12 mouse cellular contexts compared by ENCODE assay signal in the genomic region with DNA sequence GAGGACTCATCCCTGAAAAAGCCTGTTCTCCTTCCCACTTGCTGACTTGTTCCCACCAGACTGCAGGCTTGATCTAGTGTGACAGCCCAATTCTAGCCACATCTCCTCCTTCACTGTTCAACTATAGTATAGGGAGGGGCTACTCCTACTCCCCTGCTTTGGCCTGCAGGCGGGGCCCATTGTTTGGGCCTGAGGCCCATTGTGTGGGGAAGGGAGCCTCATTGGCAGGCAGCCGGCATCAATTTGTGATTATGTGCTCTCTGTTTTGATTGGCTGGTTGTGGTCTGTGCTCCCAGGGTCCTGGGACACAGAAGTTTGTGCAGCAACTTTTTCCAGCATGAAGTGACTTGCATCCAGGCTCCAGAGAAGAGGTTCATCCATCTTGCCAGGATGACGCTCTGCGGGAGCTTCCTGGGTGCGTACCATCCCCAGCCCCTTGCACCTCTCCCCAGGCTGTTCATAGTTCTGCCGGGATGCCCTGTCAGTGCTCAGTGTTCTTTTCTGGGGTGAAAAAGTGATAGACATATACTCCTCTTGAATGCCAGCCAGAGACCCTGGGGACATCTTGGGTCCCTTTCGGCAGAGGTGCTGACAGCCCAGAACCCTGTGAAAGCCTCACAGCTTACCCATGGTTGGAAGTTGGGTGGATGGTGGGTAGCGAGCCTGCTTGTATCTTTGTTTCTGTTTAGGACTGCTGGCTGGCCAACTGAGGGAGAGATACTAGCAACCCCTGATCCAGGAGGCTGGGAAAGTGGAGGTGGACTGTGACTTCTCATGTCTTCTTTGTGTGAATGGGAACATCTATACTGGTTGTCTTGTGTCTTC. TPM values are rescaled to one million over a fixed set of nuclear protein-coding genes. Genes with fewer than 3 reads are reported as not detected.
DNase-seq lines count a peak whose midpoint lies in the region; ATAC-seq lines count a peak whose summit lies in the region.
"Had no signal": no experiment of that assay in that cellular context is flagged by ENCODE, and none has a peak within 500 bp of the region (broad histone marks: within the 10 kb centered on the region; RNA-seq: fewer than 3 reads in every experiment).

A gene (plus strand): TSS at position 327 of the 825 bp plus-strand sequence.

- H3K27ac ChIP-seq in limb, embryonic 15.5 days = no peak within 1 kb of the TSS
- H3K27ac ChIP-seq in limb, embryonic 10.5 days = no peak within 1 kb of the TSS
- H3K27ac ChIP-seq in forebrain, embryonic 14.5 days (ENCODE audit: low read depth, low read length) = peak within 1 kb of the TSS; percentile 89

- H3K9me3 ChIP-seq in limb, embryonic 15.5 days = no peaks in the 10 kb centered on the region
- H3K9me3 ChIP-seq in limb, embryonic 10.5 days (replicated peaks) = no peaks in the 10 kb centered on the region
- no peaks in the 10 kb centered on the region for H3K9me3 ChIP-seq in forebrain, embryonic 14.5 days (replicated peaks; ENCODE audit: control insufficient read depth, low read length)
- H3K9me3 ChIP-seq: G1E had no signal

- intact Hi-C loops in left cerebral cortex, postnatal 36 days (cut with DNase I) = no loop called here

- WGBS in limb, embryonic 15.5 days = 49% methylated on average over 8 of the region's 8 CpGs
- 56% methylated on average over 8 of the region's 8 CpGs for WGBS in limb, embryonic 10.5 days
- WGBS in forebrain, embryonic 14.5 days = 5% methylated on average over 8 of the region's 8 CpGs

- H3K4me3 ChIP-seq in limb, embryonic 15.5 days = no peak within 1 kb of the TSS
- H3K4me3 ChIP-seq in limb, embryonic 10.5 days = no peak within 1 kb of the TSS
- peak within 1 kb of the TSS; percentile 44 for H3K4me3 ChIP-seq in forebrain, embryonic 14.5 days (ENCODE audit: low read depth, low read length)

- no peaks in the 10 kb centered on the region; the same call in 1 of the 2 replicates for H3K4me1 ChIP-seq in limb, embryonic 15.5 days
- H3K4me1 ChIP-seq in limb, embryonic 10.5 days = peaks cover 10% of the 10 kb centered on the region; the same call in 1 of the 2 replicates
- H3K4me1 ChIP-seq in forebrain, embryonic 14.5 days (ENCODE audit: control insufficient read depth, insufficient read depth, low read length) = peaks cover 49% of the 10 kb centered on the region

- peak; percentile 24; the same call in 1 of the 2 replicates for ATAC-seq in limb, embryonic 15.5 days (ENCODE audit: insufficient number of reproducible peaks, low FRiP score, low TSS enrichment, low read depth)
- peak; percentile 56 for ATAC-seq in forebrain, embryonic 14.5 days
- ATAC-seq: intestine, postnatal 0 days had no signal

- H3K4me2 ChIP-seq in limb, embryonic 15.5 days = no peak within 1 kb of the TSS
- H3K4me2 ChIP-seq in forebrain, embryonic 14.5 days (ENCODE audit: low read length) = peak within 1 kb of the TSS; percentile 70

- no peak for DNase-seq in limb, embryonic 10.5 days (ENCODE audit: low spot score)
- peak; percentile 91 for DNase-seq in forebrain, embryonic 14.5 days (ENCODE audit: low spot score)
- DNase-seq in left cerebral cortex, postnatal 36 days (ENCODE audit: low spot score in 2 of 2) = no peak
- DNase-seq in yolk sac, embryonic 10.5 days (ENCODE audit: low spot score) = peak; percentile 1
- no peak for DNase-seq in urinary bladder, postnatal 10 days (ENCODE audit: low spot score)
- no peak for DNase-seq in cerebellum, postnatal 25 days
- DNase-seq in cerebellum, postnatal 36 days = no peak
- DNase-seq: gastrocnemius, postnatal 14 days; lung, postnatal 10 days had no signal

- 0 out of 2 replicates have a peak, but pooled peaks cover 10% of the 10 kb centered on the region for H3K27me3 ChIP-seq in limb, embryonic 15.5 days
- peaks cover 12% of the 10 kb centered on the region; the same call in 1 of the 2 replicates for H3K27me3 ChIP-seq in limb, embryonic 10.5 days (ENCODE audit: low read depth, poor library complexity, severe bottlenecking)
- H3K27me3 ChIP-seq in forebrain, embryonic 14.5 days (replicated peaks; ENCODE audit: control insufficient read depth, insufficient read depth, low read length) = no peaks in the 10 kb centered on the region

- H3K36me3 ChIP-seq in limb, embryonic 15.5 days = no peaks in the 10 kb centered on the region
- no peaks in the 10 kb centered on the region for H3K36me3 ChIP-seq in limb, embryonic 10.5 days
- H3K36me3 ChIP-seq in forebrain, embryonic 14.5 days (ENCODE audit: control insufficient read depth, insufficient read depth, low read length) = no peaks in the 10 kb centered on the region
- H3K36me3 ChIP-seq: G1E had no signal

- no peak within 1 kb of the TSS for H3K9ac ChIP-seq in limb, embryonic 15.5 days
- H3K9ac ChIP-seq in forebrain, embryonic 14.5 days (ENCODE audit: low read length) = peak within 1 kb of the TSS; percentile 52

RNA-seq across cellular contexts. Expression of the gene that starts here (rescaled TPM):
- not detected in 2 replicates for polyA plus RNA-seq in limb, embryonic 15.5 days (2015; fragmentation: Nextera tagmentation; extraction: Ambion mirVana)
- 0.18 TPM in 1 of 2 replicates, not detected in the other for polyA plus RNA-seq in limb, embryonic 10.5 days (2016; fragmentation: Nextera tagmentation; extraction: Ambion mirVana)
- polyA plus RNA-seq in forebrain, embryonic 14.5 days (2014; fragmentation: Nextera tagmentation; extraction: Ambion mirVana) = 22.3 and 23.5 TPM in 2 replicates
- 10 to 100 TPM; 11.7 to 29.5 TPM for total RNA-seq in left cerebral cortex, postnatal 36 days (2021)
- total RNA-seq: gastrocnemius, postnatal 14 days had no signal
- polyA plus RNA-seq: G1E had no signal

Comparison
In these comparisons a context has a peak if more than half of its experiments do, and no peak if none do; other contexts are left out.
1. RNA of the gene that starts here (polyA plus RNA-seq): 22.3 to 23.5 TPM in forebrain, embryonic 14.5 days; not detected in limb, embryonic 15.5 days and 0.18 TPM in limb, embryonic 10.5 days; every median in the first group is over 10 times any median in the second.
2. Peak in ATAC-seq in limb, embryonic 15.5 days; RNA of the gene not detected or under 1 TPM.
3. DNase-seq: peak in forebrain, embryonic 14.5 days (single experiment) and yolk sac, embryonic 10.5 days (single experiment); none in limb, embryonic 10.5 days (single experiment), left cerebral cortex, postnatal 36 days (0 of 2), urinary bladder, postnatal 10 days (single experiment), cerebellum, postnatal 25 days (0 of 2) and cerebellum, postnatal 36 days (0 of 2).